Mouse (Mus musculus): Measurements from ENCODE around the gene Tmem150a. TPM values are rescaled to one million over a fixed set of nuclear protein-coding genes. Genes with fewer than 3 reads are reported as not detected.

Gene Tmem150a
- total and polyA plus RNA-seq, 2 experiments from 2014 or later = 17.2 to 24.3 TPM

GRCm38 (mm10) chr6:72396837-72397251, 41.6 kb downstream of the Tmem150a start:
- no peak for TF ChIP-seq CTCF (IDR thresholded peaks at IDR 0.05; ENCODE audit: low read depth)
- no peak overlapping the region for H3K9ac ChIP-seq
- WGBS = 78% methylated on average over 10 of the region's 10 CpGs
- no peak overlapping the region for H3K4me3 ChIP-seq (ENCODE audit: low read depth, low read length)
- no peaks in the 10 kb centered on the region for H3K4me1 ChIP-seq (ENCODE audit: insufficient read depth)
- ATAC-seq = no peak
- H3K9me3 ChIP-seq (ENCODE audit: low read length) = no peaks in the 10 kb centered on the region
- H3K4me2 ChIP-seq (ENCODE audit: low read depth) = no peak overlapping the region
- H3K27ac ChIP-seq (ENCODE audit: low read depth, low read length) = no peak overlapping the region
- H3K27me3 ChIP-seq (ENCODE audit: insufficient read depth, low read length) = no peaks in the 10 kb centered on the region
- no peaks in the 10 kb centered on the region for H3K36me3 ChIP-seq (ENCODE audit: insufficient read depth)
- no peak for DNase-seq

GRCm38 (mm10) chr6:72399967-72400366, 44.7 kb downstream of the Tmem150a start:
- H3K9ac ChIP-seq = no peak overlapping the region
- H3K4me2 ChIP-seq (ENCODE audit: low read depth) = no peak overlapping the region
- ATAC-seq (no peak), DNase-seq (no peak)
- no peak overlapping the region for H3K4me3 ChIP-seq (ENCODE audit: low read depth, low read length)
- no peaks in the 10 kb centered on the region for H3K36me3 ChIP-seq (ENCODE audit: insufficient read depth)
- H3K9me3 ChIP-seq (ENCODE audit: low read length) = no peaks in the 10 kb centered on the region
- H3K27me3 ChIP-seq (ENCODE audit: insufficient read depth, low read length) = no peaks in the 10 kb centered on the region
- no peak overlapping the region for H3K27ac ChIP-seq (ENCODE audit: low read depth, low read length)
- WGBS = 54% methylated on average over 2 of the region's 2 CpGs
- TF ChIP-seq CTCF (IDR thresholded peaks at IDR 0.05; ENCODE audit: low read depth) = no peak
- no peaks in the 10 kb centered on the region for H3K4me1 ChIP-seq (ENCODE audit: insufficient read depth)

GRCm38 (mm10) chr6:72401875-72402274, 46.6 kb downstream of the Tmem150a start:
- no peaks in the 10 kb centered on the region for H3K27me3 ChIP-seq (ENCODE audit: insufficient read depth, low read length)
- no peak overlapping the region for H3K27ac ChIP-seq (ENCODE audit: low read depth, low read length)
- peak; percentile 72 for DNase-seq
- 17% methylated on average over 7 of the region's 7 CpGs for WGBS
- no peaks in the 10 kb centered on the region for H3K4me1 ChIP-seq (ENCODE audit: insufficient read depth)
- no peak overlapping the region for H3K4me2 ChIP-seq (ENCODE audit: low read depth)
- no peak for ATAC-seq
- no peak overlapping the region for H3K9ac ChIP-seq
- TF ChIP-seq CTCF (IDR thresholded peaks at IDR 0.05; ENCODE audit: low read depth) = peak; percentile 77
- no peak overlapping the region for H3K4me3 ChIP-seq (ENCODE audit: low read depth, low read length)
- H3K9me3 ChIP-seq (ENCODE audit: low read length) = no peaks in the 10 kb centered on the region
- H3K36me3 ChIP-seq (ENCODE audit: insufficient read depth) = no peaks in the 10 kb centered on the region

GRCm38 (mm10) chr6:72405356-72405755, 50.1 kb downstream of the Tmem150a start:
- H3K4me2 ChIP-seq (ENCODE audit: low read depth) = no peak overlapping the region
- no peak overlapping the region for H3K9ac ChIP-seq
- no peak for ATAC-seq
- no peak for TF ChIP-seq CTCF (IDR thresholded peaks at IDR 0.05; ENCODE audit: low read depth)
- H3K27ac ChIP-seq (ENCODE audit: low read depth, low read length) = no peak overlapping the region
- no peak for DNase-seq
- H3K27me3 ChIP-seq (ENCODE audit: insufficient read depth, low read length) = no peaks in the 10 kb centered on the region
- no peaks in the 10 kb centered on the region for H3K4me1 ChIP-seq (ENCODE audit: insufficient read depth)
- H3K36me3 ChIP-seq (ENCODE audit: insufficient read depth) = no peaks in the 10 kb centered on the region
- 87% methylated on average over 7 of the region's 7 CpGs for WGBS
- H3K9me3 ChIP-seq (ENCODE audit: low read length) = no peaks in the 10 kb centered on the region
- no peak overlapping the region for H3K4me3 ChIP-seq (ENCODE audit: low read depth, low read length)

GRCm38 (mm10) chr6:72407119-72407518, 51.9 kb downstream of the Tmem150a start:
- Histone ChIP-seq H3K4me1 (ENCODE audit: insufficient read depth) (no peaks in the 10 kb centered on the region), H3K27ac (ENCODE audit: low read depth, low read length) (no peak overlapping the region), H3K36me3 (ENCODE audit: insufficient read depth) (no peaks in the 10 kb centered on the region), H3K9me3 (ENCODE audit: low read length) (no peaks in the 10 kb centered on the region), H3K27me3 (ENCODE audit: insufficient read depth, low read length) (no peaks in the 10 kb centered on the region), H3K9ac (no peak overlapping the region), H3K4me2 (ENCODE audit: low read depth) (no peak overlapping the region), H3K4me3 (ENCODE audit: low read depth, low read length) (no peak overlapping the region)
- WGBS = 4% methylated on average over 5 of the region's 5 CpGs
- TF ChIP-seq CTCF (IDR thresholded peaks at IDR 0.05; ENCODE audit: low read depth) = peak; percentile 94
- ATAC-seq = peak; percentile 79
- DNase-seq = peak; percentile 82

Other genes with a start within 250 kb of the Tmem150a start
- gene Atoh8, start 119.9 kb upstream of the Tmem150a start, total RNA-seq (2014; rRNA removed) = 2.6 and 6.9 TPM in 2 replicates
- 3.9 TPM in 2 replicates for gene Atoh8, start 119.9 kb upstream of the Tmem150a start, polyA plus RNA-seq (2015; fragmentation: Nextera tagmentation; extraction: Ambion mirVana)
- gene Sftpb, start 50.8 kb upstream of the Tmem150a start, total RNA-seq (2014; rRNA removed) = not detected in 2 replicates
- 0.16 and 0.21 TPM in 2 replicates for gene Sftpb, start 50.8 kb upstream of the Tmem150a start, polyA plus RNA-seq (2015; fragmentation: Nextera tagmentation; extraction: Ambion mirVana)
- gene Usp39, start 10.3 kb upstream of the Tmem150a start, total RNA-seq (2014; rRNA removed) = 52.6 and 52.7 TPM in 2 replicates
- gene Usp39, start 10.3 kb upstream of the Tmem150a start, polyA plus RNA-seq (2015; fragmentation: Nextera tagmentation; extraction: Ambion mirVana) = 39.0 and 42.8 TPM in 2 replicates
- gene 0610030E20Rik, start 8.1 kb upstream of the Tmem150a start, total RNA-seq (2014; rRNA removed) = 6.5 and 10.9 TPM in 2 replicates
- 9.7 and 15.4 TPM in 2 replicates for gene 0610030E20Rik, start 8.1 kb upstream of the Tmem150a start, polyA plus RNA-seq (2015; fragmentation: Nextera tagmentation; extraction: Ambion mirVana)
- gene Rnf181, start 11.5 kb downstream of the Tmem150a start, total RNA-seq (2014; rRNA removed) = 66.9 and 76.3 TPM in 2 replicates
- 117 and 124 TPM in 2 replicates for gene Rnf181, start 11.5 kb downstream of the Tmem150a start, polyA plus RNA-seq (2015; fragmentation: Nextera tagmentation; extraction: Ambion mirVana)
- gene Vamp5, start 25.0 kb downstream of the Tmem150a start, total RNA-seq (2014; rRNA removed) = 12.7 and 17.1 TPM in 2 replicates
- 11.6 and 13.1 TPM in 2 replicates for gene Vamp5, start 25.0 kb downstream of the Tmem150a start, polyA plus RNA-seq (2015; fragmentation: Nextera tagmentation; extraction: Ambion mirVana)
- 10.3 and 11.8 TPM in 2 replicates for gene Vamp8, start 35.3 kb downstream of the Tmem150a start, total RNA-seq (2014; rRNA removed)
- gene Vamp8, start 35.3 kb downstream of the Tmem150a start, polyA plus RNA-seq (2015; fragmentation: Nextera tagmentation; extraction: Ambion mirVana) = 21.3 and 27.1 TPM in 2 replicates
- gene Ggcx, start 58.9 kb downstream of the Tmem150a start, total RNA-seq (2014; rRNA removed) = 11.9 and 25.3 TPM in 2 replicates
- gene Ggcx, start 58.9 kb downstream of the Tmem150a start, polyA plus RNA-seq (2015; fragmentation: Nextera tagmentation; extraction: Ambion mirVana) = 7.5 and 9.9 TPM in 2 replicates
- gene Mat2a, start 84.1 kb downstream of the Tmem150a start, total RNA-seq (2014; rRNA removed) = 125 and 145 TPM in 2 replicates
- gene Mat2a, start 84.1 kb downstream of the Tmem150a start, polyA plus RNA-seq (2015; fragmentation: Nextera tagmentation; extraction: Ambion mirVana) = 222 and 246 TPM in 2 replicates
- 0.24 and 0.38 TPM in 2 replicates for gene Sh2d6, start 166.3 kb downstream of the Tmem150a start, total RNA-seq (2014; rRNA removed)
- gene Sh2d6, start 166.3 kb downstream of the Tmem150a start, polyA plus RNA-seq (2015; fragmentation: Nextera tagmentation; extraction: Ambion mirVana) = 0.21 and 0.47 TPM in 2 replicates
- 6.7 and 8.9 TPM in 2 replicates for gene Capg, start 188.9 kb downstream of the Tmem150a start, total RNA-seq (2014; rRNA removed)
- gene Capg, start 188.9 kb downstream of the Tmem150a start, polyA plus RNA-seq (2015; fragmentation: Nextera tagmentation; extraction: Ambion mirVana) = 7.1 and 7.6 TPM in 2 replicates
- gene Elmod3, start 243.0 kb downstream of the Tmem150a start, total RNA-seq (2014; rRNA removed) = 12.8 and 13.1 TPM in 2 replicates
- 16.5 and 18.3 TPM in 2 replicates for gene Elmod3, start 243.0 kb downstream of the Tmem150a start, polyA plus RNA-seq (2015; fragmentation: Nextera tagmentation; extraction: Ambion mirVana)
- 3.2 and 7.5 TPM in 2 replicates for gene Retsat, start 243.0 kb downstream of the Tmem150a start, total RNA-seq (2014; rRNA removed)
- gene Retsat, start 243.0 kb downstream of the Tmem150a start, polyA plus RNA-seq (2015; fragmentation: Nextera tagmentation; extraction: Ambion mirVana) = 6.2 and 7.2 TPM in 2 replicates

Measured in forebrain, postnatal 0 days (tissue).